Mouse (Mus musculus) Patski (cell line): Measurements from ENCODE around the gene Kcna4. TPM values are rescaled to one million over a fixed set of nuclear protein-coding genes. Genes with fewer than 3 reads are reported as not detected.

Experiments used
- ATAC-seq: fragments of 100-300 bp; one replicate; pipeline ENCODE4 v1.8.0; 2021
- CTCF ChIA-PET: fragments of 350-600 bp; sonication (Branson Sonifier 250); formaldehyde crosslinking; loops from one replicate; lab custom pipeline; 2022; ENCODE audit warnings: inconsistent platforms; lab: Charles Lee
- POLR2A ChIA-PET: fragments of 350-600 bp; sonication (Branson Sonifier 250); formaldehyde crosslinking; loops from one replicate; lab custom pipeline; 2022; ENCODE audit warnings: antibody characterized with exemption, inconsistent platforms; lab: Charles Lee
- DNase-seq: peaks from one replicate; pipeline ENCODE4 v3.0.0-alpha.2; 2011; ENCODE audit warnings: low read depth, low spot score
- H3K27me3 ChIP-seq: fragments of 371-371 bp; one replicate; pipeline ENCODE4 v1.5.1; 2021
- CTCF ChIP-seq: fragments of 100-300 bp; IDR thresholded peaks from one replicate; pipeline ENCODE4 v1.5.1; 2021
- in situ Hi-C: fragments of 300-500 bp; cut with MboI; formaldehyde crosslinking; loops from 3 replicates; pipeline ENCODE4 v1.11.1; 2018; ENCODE audit warnings: low pct_unique_long_range_greater_than_20kb, mixed read lengths
- polyA plus RNA-seq: library from polyadenylated mRNA; unstranded; gene quantifications from one replicate; pipeline ENCODE4 v1.2.3, GENCODE M21; 2021

The Kcna4 gene
- polyA plus RNA-seq, 1 experiment from 2014 or later = not detected

DNA sequence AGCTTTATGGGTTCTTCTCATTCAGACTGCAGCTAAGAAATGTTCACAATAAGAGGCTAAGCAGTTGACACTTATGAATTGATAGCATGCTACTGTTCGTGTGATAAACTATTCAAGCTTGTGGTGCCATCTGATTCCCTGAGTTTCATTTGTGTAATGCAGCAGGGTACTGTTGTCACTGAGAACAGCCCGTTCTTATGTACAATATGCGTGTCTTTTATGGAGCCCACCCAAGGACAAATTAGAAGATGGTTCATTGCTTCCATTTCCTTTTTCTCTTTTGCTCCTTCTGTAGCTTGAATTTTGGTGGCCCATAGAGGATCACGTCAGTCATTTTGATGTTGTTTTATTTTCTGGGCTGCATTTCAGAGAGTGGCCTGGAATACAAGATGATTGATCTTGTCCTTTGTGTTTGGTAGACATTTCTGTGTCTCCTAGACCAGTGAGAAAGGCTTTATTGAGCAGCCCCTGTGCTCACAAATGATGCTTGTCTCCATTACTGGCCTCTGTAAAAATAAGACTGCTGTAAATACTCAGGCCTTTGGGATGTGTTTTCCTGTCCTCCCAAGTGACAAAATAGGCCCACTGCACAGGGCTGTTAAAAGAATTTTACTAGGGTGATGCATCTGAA, 31.3 kb downstream of the Kcna4 start:
- no peak for ATAC-seq
- in situ Hi-C loops = no loop called here

DNA sequence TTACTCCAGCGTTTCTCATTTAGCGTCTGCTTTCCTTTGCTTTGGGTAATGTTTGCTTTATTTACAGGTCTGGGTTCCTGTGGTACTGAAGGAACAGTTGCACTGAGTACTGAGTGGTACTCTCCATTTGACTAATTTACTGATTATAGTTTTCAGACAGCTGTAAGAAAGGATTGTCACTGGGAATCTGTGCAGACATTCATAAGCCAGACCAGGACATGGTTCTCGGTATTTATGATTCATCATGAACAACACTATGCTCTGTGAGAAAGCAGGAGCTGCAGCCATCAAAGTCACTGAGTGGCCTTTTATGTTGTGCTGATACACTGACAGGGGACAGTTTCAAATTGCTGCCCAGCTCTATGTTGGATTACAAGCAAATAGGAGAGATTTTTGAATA, 33.7 kb downstream of the Kcna4 start:
- ATAC-seq (no peak), DNase-seq (no peak)
- in situ Hi-C loops = no loop called here
- no peaks in the 10 kb centered on the region for H3K27me3 ChIP-seq
- POLR2A ChIA-PET = no interaction called here
- CTCF ChIA-PET = no interaction called here
- TF ChIP-seq CTCF = no peak

More for the DNA sequence above, 31.3 kb downstream of the Kcna4 start:
- CTCF ChIA-PET = no interaction called here
- H3K27me3 ChIP-seq = no peaks in the 10 kb centered on the region
- TF ChIP-seq CTCF = no peak
- DNase-seq = no peak
- POLR2A ChIA-PET = no interaction called here

DNA sequence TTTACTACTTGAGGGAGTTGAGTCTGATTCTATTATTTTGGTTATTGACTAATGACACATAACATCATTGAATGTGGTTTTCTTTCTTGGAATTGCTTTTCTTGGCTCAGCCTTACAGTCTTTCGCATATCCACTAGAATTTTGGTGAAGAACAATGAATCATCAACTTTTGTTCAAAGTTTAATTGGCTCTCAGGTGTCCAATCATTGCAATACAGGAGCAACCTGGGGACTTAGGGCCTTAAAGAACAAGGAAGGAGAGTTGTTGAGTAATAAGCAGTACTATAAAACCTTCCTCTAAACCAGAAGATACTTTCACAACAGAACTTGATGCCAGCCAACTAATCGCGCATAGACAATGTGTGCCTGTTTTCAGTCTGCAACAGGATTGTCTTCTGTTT, 36.8 kb downstream of the Kcna4 start:
- no peak for DNase-seq
- ATAC-seq = no peak
- in situ Hi-C loops = no loop called here
- no peaks in the 10 kb centered on the region for H3K27me3 ChIP-seq
- POLR2A ChIA-PET = no interaction called here
- TF ChIP-seq CTCF = no peak
- CTCF ChIA-PET = no interaction called here

DNA sequence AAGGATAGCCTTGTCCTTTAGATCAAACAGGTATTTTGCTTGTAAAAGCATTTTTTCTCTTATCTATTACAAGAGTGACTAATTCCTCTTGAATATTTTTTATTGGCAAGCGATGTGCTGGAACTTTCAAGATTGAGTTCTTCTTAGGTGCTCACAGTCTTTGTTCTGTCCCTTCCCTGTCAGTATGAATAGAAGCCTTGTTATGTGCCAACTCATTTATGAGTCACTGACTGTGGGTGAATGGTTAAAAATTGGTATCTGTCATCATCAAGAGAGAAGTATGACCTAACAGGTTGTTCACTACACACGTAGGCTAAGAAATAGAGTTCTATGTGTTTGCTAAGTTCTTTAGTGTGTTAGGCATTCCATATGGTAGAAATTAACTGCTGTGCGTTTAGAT, 50.9 kb downstream of the Kcna4 start:
- TF ChIP-seq CTCF = no peak
- ATAC-seq = no peak
- no peak for DNase-seq
- H3K27me3 ChIP-seq = no peaks in the 10 kb centered on the region
- POLR2A ChIA-PET = no interaction called here
- CTCF ChIA-PET = no interaction called here
- in situ Hi-C loops = no loop called here

DNA sequence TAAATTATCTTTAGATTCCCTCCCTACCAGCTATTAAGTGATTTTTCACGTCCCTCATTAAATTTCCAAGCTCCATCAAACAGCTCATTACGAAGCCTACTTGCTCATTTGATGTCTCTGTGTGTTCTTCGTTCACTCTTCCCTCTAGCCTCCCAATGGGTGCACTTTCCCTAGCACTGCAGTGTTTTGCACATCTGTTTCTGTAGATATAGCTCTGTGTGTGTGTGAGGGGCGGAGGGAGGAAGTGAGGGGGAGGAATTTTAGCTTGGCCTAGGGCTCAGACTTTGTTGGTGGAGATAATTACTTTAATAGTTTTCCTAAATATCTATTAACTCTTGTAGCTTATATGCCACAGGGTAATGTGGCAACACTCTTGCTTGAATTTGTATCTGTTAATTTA, 54.4 kb downstream of the Kcna4 start:
- no peak for DNase-seq
- H3K27me3 ChIP-seq = no peaks in the 10 kb centered on the region
- in situ Hi-C loops = no loop called here
- CTCF ChIA-PET = no interaction called here
- POLR2A ChIA-PET = no interaction called here
- ATAC-seq = no peak
- no peak for TF ChIP-seq CTCF

DNA sequence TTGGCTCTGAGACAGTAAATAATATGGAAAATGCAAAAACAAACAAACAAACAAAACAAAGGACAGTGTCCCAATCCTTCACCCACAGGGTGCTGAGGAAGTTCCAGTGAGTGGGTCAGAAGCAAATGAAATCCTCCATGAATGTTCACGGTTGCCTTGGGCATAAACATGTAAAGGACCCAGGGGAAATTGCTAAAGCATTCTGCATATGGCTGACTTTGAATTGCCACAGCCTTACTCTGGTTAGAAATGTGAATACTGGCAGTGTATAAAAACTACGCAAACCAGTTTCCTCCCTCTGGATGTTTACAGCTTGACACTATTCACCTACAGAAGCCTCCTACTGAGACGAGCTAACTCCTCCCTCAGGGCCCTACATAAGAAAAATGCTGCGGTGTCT, 54.9 kb downstream of the Kcna4 start:
- H3K27me3 ChIP-seq = no peaks in the 10 kb centered on the region
- ChIA-PET CTCF (no interaction called here), POLR2A (no interaction called here)
- TF ChIP-seq CTCF = no peak
- no peak for DNase-seq
- in situ Hi-C loops = no loop called here
- no peak for ATAC-seq

Other genes with a start within 250 kb of the Kcna4 start
- gene Fshb, start 231.0 kb upstream of the Kcna4 start, polyA plus RNA-seq = not detected